Mouse (Mus musculus) heart, embryonic 12.5 days (tissue): Measurements from ENCODE around the gene Zfp52. TPM values are rescaled to one million over a fixed set of nuclear protein-coding genes. Genes with fewer than 3 reads are reported as not detected.
A peak's percentile ranks its signal among the peaks of the same experiment; 100 is the strongest.

Source experiments
- ATAC-seq: fragments of 200-750 bp; cut with Nextera tagmentation; 2 replicates; pipeline ENCODE4 v1.8.0; 2017; ENCODE audit warnings: moderate TSS enrichment, moderate library complexity; ENCODE audit not compliant: insufficient number of reproducible peaks, low FRiP score
- H3K27ac ChIP-seq: fragments of 300-500 bp; sonication (generic); 2 replicates; pipeline ENCODE4 v1.5.1; 2016; ENCODE audit warnings: mild to moderate bottlenecking, moderate library complexity; ENCODE audit not compliant: poor library complexity, severe bottlenecking
- H3K27me3 ChIP-seq: fragments of 300-500 bp; sonication (generic); replicated peaks from 2 replicates; pipeline ENCODE4 v1.6.1; 2016; ENCODE audit warnings: mild to moderate bottlenecking, moderate library complexity
- H3K36me3 ChIP-seq: fragments of 300-500 bp; sonication (generic); 2 replicates; pipeline ENCODE4 v1.6.1; 2016; ENCODE audit warnings: mild to moderate bottlenecking, moderate library complexity
- H3K4me1 ChIP-seq: fragments of 300-500 bp; sonication (generic); replicated peaks from 2 replicates; pipeline ENCODE4 v1.6.1; 2016; ENCODE audit warnings: mild to moderate bottlenecking
- H3K4me2 ChIP-seq: fragments of 300-500 bp; sonication (generic); 2 replicates; pipeline ENCODE4 v1.6.1; 2016; ENCODE audit warnings: mild to moderate bottlenecking, moderate library complexity
- H3K4me3 ChIP-seq: fragments of 300-500 bp; sonication (generic); 2 replicates; pipeline ENCODE4 v1.5.1; 2016; ENCODE audit warnings: mild to moderate bottlenecking
- H3K9ac ChIP-seq: fragments of 300-500 bp; sonication (generic); 2 replicates; pipeline ENCODE4 v1.6.1; 2016; ENCODE audit warnings: mild to moderate bottlenecking, moderate library complexity
- H3K9me3 ChIP-seq: fragments of 300-500 bp; sonication (generic); replicated peaks from 2 replicates; pipeline ENCODE4 v1.6.1; 2016; ENCODE audit warnings: mild to moderate bottlenecking, moderate library complexity
- WGBS: fragments of 180-500 bp; shearing (Covaris S2); methylation state at CpG from one replicate; pipeline ENCODE4 v1.1.7; 2016; 5-methylcytosine and 5-hydroxymethylcytosine counted together
- polyA plus RNA-seq: library from polyadenylated mRNA; unstranded; fragments of >200 nt; fragmentation: Nextera tagmentation; extraction: Ambion mirVana; gene quantifications from 2 replicates; pipeline ENCODE4 v1.2.1, GENCODE M21; 2016

The Zfp52 gene
- polyA plus RNA-seq, 1 experiment from 2014 or later, result 2.6 TPM

GRCm38 (mm10) chr17:21517130-21517671 is 18.1 kb upstream of the Zfp52 start:
- Histone ChIP-seq H3K9ac (peak overlapping the region; percentile 74), H3K4me3 (peak overlapping the region; percentile 57), H3K4me2 (peak overlapping the region; percentile 76), H3K4me1 (no peaks in the 10 kb centered on the region), H3K9me3 (no peaks in the 10 kb centered on the region; the same call in 1 of the 2 replicates), H3K36me3 (peaks cover under 1% of the 10 kb centered on the region), H3K27ac (peak overlapping the region; percentile 85), H3K27me3 (no peaks in the 10 kb centered on the region)
- WGBS, result 42% methylated on average over 4 of the region's 4 CpGs
- ATAC-seq, result no peak

GRCm38 (mm10) chr17:21526270-21526669 is 9.1 kb upstream of the Zfp52 start:
- Histone ChIP-seq H3K4me1 (no peaks in the 10 kb centered on the region), H3K27ac (no peak overlapping the region), H3K27me3 (no peaks in the 10 kb centered on the region), H3K4me3 (no peak overlapping the region), H3K36me3 (no peaks in the 10 kb centered on the region), H3K9me3 (no peaks in the 10 kb centered on the region), H3K9ac (no peak overlapping the region), H3K4me2 (no peak overlapping the region)
- no peak for ATAC-seq

GRCm38 (mm10) chr17:21530645-21531330 is 4.6 kb upstream of the Zfp52 start:
- peaks cover 21% of the 10 kb centered on the region for H3K4me1 ChIP-seq

GRCm38 (mm10) chr17:21531621-21532020 is 3.7 kb upstream of the Zfp52 start:
- Histone ChIP-seq H3K9me3 (no peaks in the 10 kb centered on the region), H3K9ac (peak overlapping the region; percentile 91), H3K4me1 (peaks cover 21% of the 10 kb centered on the region), H3K36me3 (no peaks in the 10 kb centered on the region), H3K27me3 (no peaks in the 10 kb centered on the region), H3K4me3 (peak overlapping the region; percentile 78), H3K4me2 (peak overlapping the region; percentile 81), H3K27ac (peak overlapping the region; percentile 98)
- WGBS, result 60% methylated on average over 5 of the region's 5 CpGs
- ATAC-seq, result no peak

More at GRCm38 (mm10) chr17:21530645-21531330, 4.6 kb upstream of the Zfp52 start:
- no peak overlapping the region for H3K27ac ChIP-seq
- WGBS, result 77% methylated on average over 5 of the region's 5 CpGs
- ATAC-seq, result no peak
- no peaks in the 10 kb centered on the region for H3K36me3 ChIP-seq
- no peaks in the 10 kb centered on the region for H3K27me3 ChIP-seq
- no peaks in the 10 kb centered on the region for H3K9me3 ChIP-seq
- H3K9ac ChIP-seq, result no peak overlapping the region
- H3K4me2 ChIP-seq, result no peak overlapping the region
- H3K4me3 ChIP-seq, result no peak overlapping the region

- Histone ChIP-seq H3K9ac (peak overlapping the region; percentile 91), H3K27me3 (no peaks in the 10 kb centered on the region), H3K9me3 (no peaks in the 10 kb centered on the region), H3K36me3 (no peaks in the 10 kb centered on the region), H3K4me1 (peaks cover 21% of the 10 kb centered on the region), H3K4me3 (peak overlapping the region; percentile 78), H3K27ac (peak overlapping the region; percentile 98), H3K4me2 (peak overlapping the region; percentile 81)
- peak; percentile 87 for ATAC-seq
- under 1% methylated on average over 54 of the region's 54 CpGs for WGBS
Measured at GRCm38 (mm10) chr17:21532101-21532951, 3.0 kb upstream of the Zfp52 start.

GRCm38 (mm10) chr17:21533961-21534360 is 1.4 kb upstream of the Zfp52 start:
- peaks cover 21% of the 10 kb centered on the region for H3K4me1 ChIP-seq
- H3K27me3 ChIP-seq, result no peaks in the 10 kb centered on the region
- H3K9ac ChIP-seq, result no peak overlapping the region
- H3K36me3 ChIP-seq, result no peaks in the 10 kb centered on the region
- no peaks in the 10 kb centered on the region for H3K9me3 ChIP-seq
- no peak overlapping the region for H3K27ac ChIP-seq
- ATAC-seq, result no peak
- WGBS, result 87% methylated on average over 1 of the region's 1 CpGs
- H3K4me3 ChIP-seq, result no peak overlapping the region
- H3K4me2 ChIP-seq, result no peak overlapping the region

GRCm38 (mm10) chr17:21534460-21535095 is 761 bp upstream of the Zfp52 start:
- H3K9me3 ChIP-seq, result no peaks in the 10 kb centered on the region
- no peak overlapping the region for H3K9ac ChIP-seq
- H3K27me3 ChIP-seq, result no peaks in the 10 kb centered on the region
- H3K4me2 ChIP-seq, result peak overlapping the region; percentile 81
- no peaks in the 10 kb centered on the region for H3K36me3 ChIP-seq
- peaks cover 21% of the 10 kb centered on the region for H3K4me1 ChIP-seq
- no peak for ATAC-seq
- WGBS, result 18% methylated on average over 4 of the region's 4 CpGs
- no peak overlapping the region for H3K4me3 ChIP-seq
- peak overlapping the region; percentile 26; the same call in 1 of the 2 replicates for H3K27ac ChIP-seq

GRCm38 (mm10) chr17:21536096-21536495 is 757 bp downstream of the Zfp52 start:
- Histone ChIP-seq H3K4me1 (peaks cover 21% of the 10 kb centered on the region), H3K9me3 (no peaks in the 10 kb centered on the region), H3K4me3 (peak overlapping the region; percentile 66), H3K27ac (0 out of 2 replicates have a peak overlapping the region, but pooled peaks have one; percentile 4), H3K9ac (peak overlapping the region; percentile 77; the same call in 1 of the 2 replicates), H3K27me3 (no peaks in the 10 kb centered on the region), H3K36me3 (no peaks in the 10 kb centered on the region), H3K4me2 (peak overlapping the region; percentile 81)
- 29% methylated on average over 7 of the region's 7 CpGs for WGBS
- no peak for ATAC-seq

GRCm38 (mm10) chr17:21536676-21537075 is 1.3 kb downstream of the Zfp52 start:
- WGBS, result 53% methylated on average over 2 of the region's 2 CpGs
- Histone ChIP-seq H3K9ac (no peak overlapping the region), H3K27me3 (no peaks in the 10 kb centered on the region), H3K4me2 (no peak overlapping the region), H3K9me3 (no peaks in the 10 kb centered on the region), H3K4me3 (no peak overlapping the region), H3K4me1 (peaks cover 18% of the 10 kb centered on the region), H3K36me3 (no peaks in the 10 kb centered on the region), H3K27ac (no peak overlapping the region)
- ATAC-seq, result no peak

GRCm38 (mm10) chr17:21557831-21558230 is 22.5 kb downstream of the Zfp52 start:
- Histone ChIP-seq H3K4me2 (no peak overlapping the region), H3K36me3 (peaks cover 21% of the 10 kb centered on the region), H3K9ac (no peak overlapping the region), H3K4me3 (no peak overlapping the region), H3K9me3 (no peaks in the 10 kb centered on the region), H3K27ac (no peak overlapping the region), H3K27me3 (no peaks in the 10 kb centered on the region), H3K4me1 (no peaks in the 10 kb centered on the region)
- ATAC-seq, result no peak
- WGBS, result 75% methylated on average over 2 of the region's 2 CpGs
